Mouse (Mus musculus): Measurements from ENCODE around the gene Hs3st4.

The Hs3st4 gene

GRCm38 (mm10) chr7:123982461-123983038 lies at the start of gene Hs3st4:
TSS of gene Hs3st4 (plus strand) at chr7:123982869.
- DNase-seq (ENCODE audit: low spot score): peak; percentile 37

DNA sequence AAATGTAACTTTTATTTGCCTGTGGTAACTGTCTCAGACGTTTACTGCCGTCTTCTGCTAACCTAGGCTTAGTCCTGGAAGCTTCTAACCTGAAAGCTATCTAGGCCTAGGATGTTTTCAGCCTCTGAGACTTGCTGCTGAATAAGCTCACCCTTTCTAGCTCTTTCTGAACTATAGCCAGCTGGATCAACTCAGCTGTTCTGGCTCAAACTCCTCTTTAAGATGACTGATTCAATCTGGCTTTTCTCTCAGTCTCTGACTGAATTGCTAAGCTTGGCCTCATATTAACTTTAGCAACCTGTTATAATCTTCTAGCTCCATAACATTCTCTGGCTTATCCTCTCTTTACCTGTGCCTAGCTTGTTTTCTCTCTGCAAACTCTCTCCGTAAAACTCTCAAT lies 35.8 kb upstream of the Hs3st4 start:
- DNase-seq (ENCODE audit: low spot score): no peak

- DNase-seq (ENCODE audit: low spot score): no peak
Measured at GRCm38 (mm10) chr7:123963021-123963420, 19.6 kb upstream of the Hs3st4 start.

- peak; percentile 76 for DNase-seq (ENCODE audit: low spot score)
Measured at GRCm38 (mm10) chr7:123964559-123965142, 18.0 kb upstream of the Hs3st4 start.

- DNase-seq (ENCODE audit: low spot score): no peak
Measured at GRCm38 (mm10) chr7:123965515-123965914, 17.2 kb upstream of the Hs3st4 start.

DNA sequence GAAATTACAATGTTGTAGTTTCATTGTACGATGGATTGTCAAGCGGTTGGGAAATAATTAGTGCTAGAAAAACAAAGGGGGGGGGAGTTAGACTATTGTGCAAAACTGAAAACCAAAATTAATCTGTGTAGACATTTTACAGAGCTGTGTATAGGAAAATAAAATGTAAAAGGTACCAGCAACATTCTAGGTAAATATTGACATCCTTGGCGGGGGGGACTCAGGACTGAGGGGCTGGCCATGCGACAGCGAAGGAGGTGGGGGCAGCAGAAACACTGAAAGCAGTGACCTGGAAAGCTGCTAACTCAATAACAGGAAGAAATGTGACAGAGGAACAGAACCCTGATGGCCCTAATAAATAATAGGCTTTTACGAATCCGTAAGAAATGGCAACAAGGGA lies 7.2 kb upstream of the Hs3st4 start:
- DNase-seq (ENCODE audit: low spot score): no peak

DNA sequence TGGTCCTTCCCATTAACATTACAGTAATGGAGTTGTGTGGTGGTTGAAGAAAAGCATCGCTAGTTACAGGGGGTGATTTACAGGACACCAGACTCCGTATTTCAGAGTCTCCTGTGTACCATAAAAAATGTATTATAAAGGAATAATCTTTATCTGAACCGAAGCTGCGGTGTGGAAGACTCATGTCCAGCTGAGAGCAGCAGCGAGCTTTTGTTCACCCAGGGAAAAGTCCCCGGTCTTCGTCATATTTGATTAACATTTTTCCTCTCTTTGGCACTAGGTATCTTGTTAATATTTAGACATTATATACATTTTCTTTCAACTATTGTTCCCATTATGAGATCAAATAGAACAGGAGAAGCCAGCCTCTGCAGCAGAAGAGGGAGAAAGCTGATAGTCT lies 1.2 kb upstream of the Hs3st4 start:
- no peak for DNase-seq (ENCODE audit: low spot score)

DNA sequence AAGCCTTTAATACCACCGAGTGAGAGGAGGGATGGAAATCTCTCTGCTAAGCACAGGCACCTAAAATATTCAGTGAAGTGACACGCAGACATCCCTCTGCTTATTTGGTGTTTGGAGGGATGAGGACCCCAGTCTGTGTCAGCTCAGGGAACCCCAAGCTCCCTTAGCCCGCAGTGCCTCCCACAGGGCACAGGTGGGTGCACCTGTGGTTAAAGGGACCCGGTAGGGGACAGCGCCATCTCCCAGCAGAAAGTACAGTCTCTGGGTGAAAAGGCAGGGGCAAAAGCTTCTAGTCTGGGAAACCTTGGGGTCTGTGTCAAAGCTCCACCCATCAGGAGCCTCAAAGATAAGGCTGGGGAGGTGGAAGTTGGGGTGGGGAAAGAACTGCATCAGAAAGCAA lies 659 bp upstream of the Hs3st4 start:
- DNase-seq (ENCODE audit: low spot score): no peak

GRCm38 (mm10) chr7:123983177-123984046 lies 743 bp downstream of the Hs3st4 start:
- DNase-seq (ENCODE audit: low spot score): peak; percentile 27

- no peak for DNase-seq (ENCODE audit: low spot score)
Measured at GRCm38 (mm10) chr7:123992121-123992520, 9.5 kb downstream of the Hs3st4 start.

GRCm38 (mm10) chr7:123997266-123997665 lies 14.6 kb downstream of the Hs3st4 start:
- no peak for DNase-seq (ENCODE audit: low spot score)

- DNase-seq (ENCODE audit: low spot score): no peak
Measured at GRCm38 (mm10) chr7:123998601-123999000, 15.9 kb downstream of the Hs3st4 start.

DNA sequence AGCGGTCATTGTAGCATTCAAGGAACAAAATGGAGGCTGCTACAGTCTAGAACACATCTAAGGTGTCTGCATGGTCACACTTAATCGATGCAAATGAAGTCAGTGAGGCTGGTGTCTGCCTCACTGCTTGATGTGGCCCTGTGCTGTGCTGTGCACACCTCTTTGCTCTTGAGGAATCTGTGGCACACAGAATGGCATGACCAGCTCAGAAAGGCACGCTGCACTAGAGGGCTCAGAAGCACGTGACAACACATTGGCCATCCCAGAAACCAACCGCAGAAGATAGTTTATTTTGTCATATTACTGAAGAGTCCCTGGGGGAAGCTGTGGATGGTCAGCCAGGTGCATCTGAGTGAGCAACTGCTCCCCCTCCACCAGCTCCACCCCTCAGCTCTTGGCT lies 44.2 kb downstream of the Hs3st4 start:
- no peak for DNase-seq (ENCODE audit: low spot score)

- DNase-seq (ENCODE audit: low spot score): peak; percentile 54
Measured at GRCm38 (mm10) chr7:124032236-124032635, 49.6 kb downstream of the Hs3st4 start.

GRCm38 (mm10) chr7:124033332-124033731 lies 50.7 kb downstream of the Hs3st4 start:
- no peak for DNase-seq (ENCODE audit: low spot score)

DNA sequence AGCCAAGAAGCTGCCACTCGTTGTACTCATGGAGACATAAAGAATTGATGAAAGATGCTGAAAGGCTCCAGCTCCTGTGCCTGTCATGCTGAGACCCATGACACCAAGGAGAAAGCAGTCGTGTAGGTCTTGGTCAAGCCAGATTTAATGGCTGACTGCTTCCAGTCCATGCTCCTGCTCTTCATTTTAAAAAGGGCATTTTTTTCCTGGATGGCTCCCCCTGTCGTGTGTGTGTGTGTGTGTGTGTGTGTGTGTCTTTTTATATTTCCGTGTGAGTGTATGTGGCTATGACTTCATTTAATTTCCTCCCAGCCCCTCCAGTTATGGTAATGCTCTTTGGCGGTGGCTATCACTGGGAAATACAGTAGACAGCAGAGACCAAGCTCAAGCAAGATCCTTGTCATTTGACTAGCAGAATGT lies 54.6 kb downstream of the Hs3st4 start:
- DNase-seq (ENCODE audit: low spot score): no peak

GRCm38 (mm10) chr7:124039142-124039541 lies 56.5 kb downstream of the Hs3st4 start:
- DNase-seq (ENCODE audit: low spot score): peak; percentile 14

DNA sequence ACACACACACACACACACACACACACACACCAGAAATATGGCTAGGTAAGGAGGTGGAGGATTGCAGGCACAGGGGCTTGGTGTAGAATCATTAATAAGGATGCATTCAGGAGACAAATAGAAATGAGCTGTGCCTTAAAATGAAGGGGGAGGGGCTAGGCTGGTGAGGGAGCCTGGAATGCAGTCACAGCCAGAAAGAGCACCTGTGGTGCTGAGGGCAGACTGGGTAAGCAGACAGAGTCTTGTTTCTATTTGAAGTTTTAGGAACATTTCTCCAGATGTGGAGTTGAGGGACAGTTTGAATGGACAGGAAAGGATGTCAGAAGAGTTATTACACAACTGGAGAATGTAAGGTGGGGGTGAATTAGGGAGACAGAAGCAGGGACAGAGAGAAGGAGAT lies 64.7 kb downstream of the Hs3st4 start:
- peak; percentile 8 for DNase-seq (ENCODE audit: low spot score)

DNA sequence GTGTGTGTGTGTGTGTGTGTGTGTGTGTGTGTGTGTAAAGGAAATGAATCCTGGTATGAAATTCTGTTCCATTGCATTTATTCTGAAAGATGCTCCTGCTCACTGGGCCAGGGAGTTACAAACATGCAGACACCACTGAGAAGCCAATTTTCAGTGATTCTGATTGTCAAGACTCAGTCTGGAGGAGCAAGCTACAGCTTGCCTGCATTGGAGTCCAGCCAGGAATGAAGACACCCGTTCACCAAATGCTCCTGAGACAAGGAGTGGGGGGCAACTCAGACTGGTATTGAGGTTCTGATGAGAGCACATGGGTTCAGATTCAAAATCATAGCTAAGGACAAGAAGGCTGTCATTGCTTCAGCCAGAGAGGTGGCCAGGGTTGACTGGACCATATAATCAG lies 66.3 kb downstream of the Hs3st4 start:
- DNase-seq (ENCODE audit: low spot score): no peak

GRCm38 (mm10) chr7:124050421-124050820 lies 67.8 kb downstream of the Hs3st4 start:
- DNase-seq (ENCODE audit: low spot score): no peak

DNA sequence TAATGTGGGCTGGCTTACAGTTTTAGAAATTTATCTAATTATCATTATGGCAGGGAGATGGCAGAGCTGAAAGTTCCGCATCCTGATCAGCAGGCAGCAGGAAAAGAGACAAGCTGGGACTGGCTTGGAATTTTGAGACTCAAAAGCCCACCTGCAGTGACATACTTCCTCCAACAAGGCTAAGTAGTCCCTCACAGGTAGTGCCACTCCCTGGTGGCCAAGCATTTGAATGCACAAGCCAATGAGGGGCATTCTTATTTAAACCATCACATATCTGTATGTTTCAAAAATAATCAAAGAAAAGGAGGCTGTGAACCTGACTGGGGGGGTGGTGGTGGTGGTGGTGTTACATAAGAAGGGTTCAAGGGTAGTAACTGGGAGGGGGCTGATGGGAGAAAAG lies 101.1 kb downstream of the Hs3st4 start:
- no peak for DNase-seq (ENCODE audit: low spot score)

- peak; percentile 68 for DNase-seq (ENCODE audit: low spot score)
Measured at GRCm38 (mm10) chr7:124129019-124129418, 146.3 kb downstream of the Hs3st4 start.

- no peak for DNase-seq (ENCODE audit: low spot score)
Measured at GRCm38 (mm10) chr7:124131312-124131711, 148.6 kb downstream of the Hs3st4 start.
